Mouse (Mus musculus) gastrocnemius, postnatal 14 days (tissue): ENCODE measurements around the gene Zcchc8. TPM values are rescaled to one million over a fixed set of nuclear protein-coding genes. Genes with fewer than 3 reads are reported as not detected.
A peak's percentile ranks its signal among the peaks of the same experiment; 100 is the strongest.

Source experiments
- DNase-seq: peaks from one replicate; pipeline ENCODE4 v3.0.0; 2021; ENCODE audit warnings: mixed read lengths
- intact Hi-C: fragments of 180-260 bp; cut with DNase I; formaldehyde crosslinking; loops from one replicate; pipeline ENCODE4 v1.15.1; 2025; ENCODE audit warnings: low total_unique reads
- total RNA-seq, 2 experiments: library from RNA; stranded (reverse); gene quantifications; 2 replicates each; pipeline ENCODE4 v1.2.3; 2021

Zcchc8 gene
- total RNA-seq, 2 experiments from 2014 or later = 20.3 to 23.8 TPM

DNA sequence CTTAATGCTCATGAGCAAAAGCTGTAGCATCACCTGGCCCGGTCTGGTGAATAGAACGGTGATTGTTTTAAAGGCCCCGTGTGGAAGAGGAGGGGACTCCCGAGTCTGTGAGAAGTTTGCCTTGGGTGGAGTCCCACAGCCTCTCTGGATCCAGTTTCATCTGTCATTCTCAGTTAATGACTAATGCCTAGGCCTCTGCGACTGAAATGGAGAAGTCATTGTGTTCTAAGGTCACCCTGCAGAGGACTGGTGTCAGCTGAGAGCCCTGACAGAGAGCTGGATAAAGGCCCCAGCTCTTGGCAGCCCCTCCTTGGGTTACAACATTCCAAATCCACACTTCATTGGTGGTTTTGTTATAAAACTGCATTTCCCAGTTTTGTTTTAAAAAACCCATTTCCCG, 26.4 kb downstream of the Zcchc8 start:
- intact Hi-C loops = no loop called here
- DNase-seq = peak; percentile 44

- DNase-seq = peak; percentile 73
- intact Hi-C loops = no loop called here
Measured at GRCm38 (mm10) chr5:123684221-123685144, 36.4 kb downstream of the Zcchc8 start, which contains the start of gene Clip1. Gene Clip1 (minus strand): TSS chr5:123684618.

GRCm38 (mm10) chr5:123683377-123684220, 37.3 kb downstream of the Zcchc8 start:
- intact Hi-C loops = no loop called here
- peak; percentile 66 for DNase-seq

DNA sequence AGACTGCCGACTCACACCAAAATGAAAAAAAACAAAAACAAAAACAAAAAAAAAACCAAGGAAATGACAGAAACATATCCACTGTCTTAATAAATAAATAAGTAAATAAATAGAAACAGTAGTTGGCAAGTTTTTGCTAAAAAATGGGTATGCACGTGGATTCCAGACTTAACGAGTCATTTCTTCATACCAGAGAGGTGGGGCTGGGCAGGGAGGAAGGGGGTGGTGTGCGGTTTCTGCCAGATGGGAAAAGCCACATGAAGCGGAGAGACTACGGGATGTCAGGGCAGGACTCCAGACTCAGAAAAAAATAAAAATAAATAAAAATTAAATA, 37.9 kb downstream of the Zcchc8 start:
- peak; percentile 26 for DNase-seq
- intact Hi-C loops = no loop called here

GRCm38 (mm10) chr5:123682372-123682771, 38.5 kb downstream of the Zcchc8 start:
- intact Hi-C loops = no loop called here
- DNase-seq = no peak

DNA sequence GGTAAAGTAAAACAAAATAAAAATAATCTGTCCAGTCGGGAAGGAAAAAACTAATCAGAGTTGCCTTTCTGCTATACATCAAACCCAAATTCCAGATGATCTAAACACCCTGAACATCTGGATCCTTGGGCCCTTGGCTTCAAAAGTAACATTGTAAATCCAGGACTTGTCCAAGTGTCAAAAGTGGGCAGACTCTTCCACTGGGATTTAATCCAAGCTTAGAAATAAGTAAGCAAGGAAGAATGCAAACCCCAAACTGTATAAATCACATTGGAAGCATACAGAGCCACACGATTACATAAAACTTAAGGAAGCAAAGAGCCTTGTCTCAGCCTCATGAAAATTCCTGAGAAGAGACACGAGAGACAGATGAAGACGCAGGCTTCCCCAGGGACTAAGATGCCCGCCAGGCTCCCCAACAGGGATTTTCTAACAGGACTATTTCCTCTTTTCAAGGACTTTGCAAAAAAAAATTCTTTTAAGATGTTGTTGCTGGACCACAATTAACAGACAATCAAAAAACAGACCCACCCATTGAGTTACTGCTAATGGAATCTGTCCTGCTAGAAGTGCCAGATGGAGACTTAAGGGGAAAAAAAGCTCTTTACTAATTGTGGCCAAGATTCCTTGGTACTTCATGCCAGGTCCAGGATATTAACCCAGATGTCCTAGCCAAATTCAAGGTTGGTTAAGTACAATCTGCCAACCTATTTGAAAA, 41.2 kb downstream of the Zcchc8 start:
- no peak for DNase-seq
- intact Hi-C loops = no loop called here

DNA sequence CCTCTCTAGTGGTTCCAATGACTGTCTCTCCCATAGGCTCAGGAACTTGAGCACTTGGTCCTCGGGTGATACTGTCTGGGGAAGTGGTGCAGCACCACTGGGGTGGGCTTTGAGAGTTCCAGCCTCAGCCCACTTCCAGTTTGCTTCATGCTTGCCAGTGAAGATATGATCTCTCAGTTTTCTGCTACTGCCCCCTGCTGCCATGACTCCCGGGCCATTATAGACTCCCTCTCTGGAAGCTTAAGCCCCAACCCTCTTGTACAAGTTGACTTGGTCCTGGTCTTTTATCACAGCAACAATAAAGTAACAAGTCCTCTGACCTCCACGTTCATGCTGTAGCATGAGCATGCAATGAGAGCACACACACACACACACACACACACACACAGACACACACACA, 41.8 kb downstream of the Zcchc8 start:
- no peak for DNase-seq
- intact Hi-C loops = no loop called here

DNA sequence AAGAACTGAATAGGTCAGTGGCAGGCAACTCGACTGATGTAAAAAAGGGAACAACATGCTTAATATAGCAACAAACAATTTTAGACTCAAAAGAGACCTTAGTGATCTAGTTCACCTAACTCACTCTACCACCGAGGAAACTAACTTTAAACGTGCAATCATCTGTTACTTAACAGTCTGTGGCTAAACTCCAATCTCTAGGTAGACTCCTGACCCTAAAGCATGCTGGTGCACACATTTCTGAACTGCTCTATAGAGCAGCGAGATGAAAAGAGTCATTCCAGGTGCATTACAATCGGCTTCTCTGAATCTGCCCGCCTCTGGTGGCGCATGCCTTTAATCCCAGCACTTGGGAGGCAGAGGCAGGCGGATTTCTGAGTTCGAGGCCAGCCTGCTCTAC, 45.2 kb downstream of the Zcchc8 start:
- no peak for DNase-seq
- intact Hi-C loops = no loop called here

GRCm38 (mm10) chr5:123675221-123675620, 45.7 kb downstream of the Zcchc8 start:
- no peak for DNase-seq
- intact Hi-C loops = no loop called here

DNA sequence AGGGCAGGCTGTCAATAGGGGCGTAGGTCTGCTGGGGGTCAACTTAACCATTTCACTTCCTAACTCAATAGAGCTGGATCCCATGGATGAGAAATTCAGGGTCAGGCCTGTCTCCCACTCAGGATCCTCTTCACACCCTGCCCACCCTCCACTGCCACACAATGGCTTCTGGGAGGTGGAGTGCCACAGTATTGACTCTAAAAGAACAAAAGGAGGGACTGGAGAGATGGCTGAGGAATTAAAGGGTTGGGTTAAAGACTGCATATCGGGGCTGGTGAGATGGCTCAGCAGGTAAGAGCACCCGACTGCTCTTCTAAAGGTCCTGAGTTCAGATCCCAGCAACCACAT, 49.5 kb downstream of the Zcchc8 start:
- intact Hi-C loops = no loop called here
- DNase-seq = no peak

DNA sequence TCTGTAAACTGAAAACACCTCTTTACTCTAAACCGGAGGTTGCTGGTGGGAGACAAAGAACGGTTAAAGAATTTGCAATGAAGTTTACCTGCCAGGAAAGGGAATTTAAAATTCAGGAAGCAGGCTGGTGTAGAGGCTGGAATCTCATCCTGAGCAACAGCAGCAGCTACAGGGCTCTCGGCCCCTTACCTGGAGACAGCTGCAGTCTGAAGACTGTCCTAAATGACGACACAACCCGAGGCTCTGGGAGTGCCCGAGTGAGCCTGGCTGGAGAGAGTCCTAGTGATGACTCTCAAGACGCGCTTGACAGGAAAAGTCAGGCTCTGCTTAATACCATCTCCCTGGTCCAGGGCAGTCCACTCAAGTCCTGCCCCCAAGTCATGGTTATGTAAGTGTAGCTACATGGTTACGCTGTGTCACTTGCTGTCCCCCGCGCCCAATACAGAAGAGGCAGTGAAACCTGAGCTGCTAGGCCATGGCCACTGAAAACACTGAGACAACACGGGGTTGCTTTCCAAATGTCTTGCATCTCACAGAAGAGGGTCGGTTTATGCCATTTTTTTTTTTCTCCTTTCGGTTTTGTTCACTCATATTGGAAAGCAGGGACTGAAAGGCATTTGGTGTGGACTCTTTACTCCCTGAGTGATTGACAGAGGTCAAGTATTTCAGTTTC, 50.0 kb downstream of the Zcchc8 start:
- intact Hi-C loops = no loop called here
- peak; percentile 29 for DNase-seq

- no peak for DNase-seq
- intact Hi-C loops = no loop called here
Measured at GRCm38 (mm10) chr5:123669991-123670799, 50.7 kb downstream of the Zcchc8 start.

DNA sequence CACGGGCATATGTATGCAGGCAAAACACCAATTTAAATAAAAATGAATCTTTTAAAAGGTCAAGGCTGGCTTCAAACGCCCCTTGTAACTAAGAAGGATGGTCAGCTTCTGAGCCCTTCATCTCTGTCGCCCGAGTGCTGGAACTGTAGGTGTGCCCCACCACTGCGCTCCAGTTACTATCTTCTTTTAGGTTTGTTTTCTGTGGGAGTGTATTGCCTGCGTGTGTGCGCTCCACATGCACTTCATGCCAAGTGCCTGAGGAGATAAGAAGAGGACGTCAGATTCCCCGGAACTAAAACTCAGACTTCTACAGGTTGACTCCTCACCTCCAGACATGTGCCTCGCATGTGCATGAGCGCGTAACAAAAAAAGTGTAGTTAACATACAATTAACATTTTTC, 53.0 kb downstream of the Zcchc8 start:
- intact Hi-C loops = no loop called here
- no peak for DNase-seq

DNA sequence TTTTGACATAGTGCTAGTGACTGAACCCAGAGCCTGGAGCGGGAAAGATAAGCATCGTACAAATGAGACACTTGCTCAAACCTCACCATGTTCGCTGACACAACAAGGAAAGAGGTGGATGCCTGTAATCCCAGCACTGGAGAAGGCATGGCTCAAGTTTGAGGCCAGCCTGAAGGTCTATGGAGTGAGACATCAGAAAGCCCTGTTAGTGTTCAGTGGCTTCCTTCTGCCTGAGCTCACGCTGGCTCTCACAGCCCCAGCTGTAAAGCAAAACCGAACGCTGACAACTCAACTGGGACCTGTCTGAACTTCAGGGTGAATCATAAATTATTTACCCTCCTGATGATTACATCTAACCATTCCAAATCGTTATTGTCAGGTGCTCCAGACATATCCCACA, 54.9 kb downstream of the Zcchc8 start:
- intact Hi-C loops = no loop called here

GRCm38 (mm10) chr5:123664329-123664728, 56.6 kb downstream of the Zcchc8 start:
- intact Hi-C loops = no loop called here
- no peak for DNase-seq

More for the DNA sequence above, 54.9 kb downstream of the Zcchc8 start:
- no peak for DNase-seq

DNA sequence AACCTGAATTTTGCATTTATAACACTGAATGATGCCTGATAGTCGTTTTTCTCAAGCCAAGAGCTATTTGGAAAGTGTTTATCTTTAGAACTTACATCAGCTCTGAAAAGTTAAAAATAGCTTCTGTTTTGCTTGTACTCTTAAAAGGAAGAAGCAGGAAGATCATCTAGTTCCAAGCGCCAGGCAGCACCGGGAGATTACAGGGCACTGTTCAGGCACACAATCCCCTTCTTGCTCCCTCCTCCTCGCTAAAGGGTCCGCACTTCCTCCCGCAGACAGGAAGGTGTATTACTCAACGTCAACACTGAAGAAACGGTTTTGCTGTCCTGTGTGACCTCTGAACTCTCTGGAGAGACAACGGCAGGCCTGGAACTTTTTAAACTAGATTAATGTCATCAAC, 58.8 kb downstream of the Zcchc8 start:
- intact Hi-C loops = no loop called here
- DNase-seq = no peak

GRCm38 (mm10) chr5:123661602-123662001, 59.3 kb downstream of the Zcchc8 start:
- intact Hi-C loops = no loop called here

GRCm38 (mm10) chr5:123657651-123658050, 63.2 kb downstream of the Zcchc8 start:
- no peak for DNase-seq
- intact Hi-C loops = no loop called here

More at GRCm38 (mm10) chr5:123661602-123662001, 59.3 kb downstream of the Zcchc8 start:
- no peak for DNase-seq

DNA sequence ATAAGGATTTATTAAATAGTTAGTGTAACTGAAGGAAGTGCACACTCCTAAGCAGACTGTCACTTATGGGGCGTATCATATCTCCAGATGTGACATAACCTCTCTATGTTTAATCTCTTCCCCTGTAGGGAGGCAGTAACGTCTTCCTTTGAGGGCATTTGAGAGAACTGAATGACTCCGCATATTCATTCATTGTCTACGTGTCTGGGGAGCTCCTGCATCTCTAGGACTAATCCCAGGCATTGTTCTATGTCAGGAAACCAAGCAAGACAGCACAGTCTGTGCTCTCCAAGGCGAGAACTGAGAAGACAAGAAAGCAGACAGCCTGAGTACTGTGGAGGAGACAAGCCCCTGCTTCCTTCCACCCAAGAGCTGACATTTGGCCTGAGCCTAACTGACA, 66.0 kb downstream of the Zcchc8 start:
- DNase-seq = no peak
- intact Hi-C loops = no loop called here
